Mouse (Mus musculus) cerebellum, postnatal 25 days (tissue): ENCODE results near the gene Wwox.

Source experiments
- DNase-seq, 2 experiments: peaks; one replicate each; pipeline ENCODE4 v3.0.0; 2021; ENCODE audit warnings: mixed read lengths in 2 of 2

Wwox gene

GRCm38 (mm10) chr8:114604315-114604714 lies 164.9 kb downstream of the Wwox start:
- peak in 1 of 2 experiments; percentile 42 for DNase-seq

GRCm38 (mm10) chr8:114605651-114606050 lies 166.2 kb downstream of the Wwox start:
- no peak for DNase-seq

DNA sequence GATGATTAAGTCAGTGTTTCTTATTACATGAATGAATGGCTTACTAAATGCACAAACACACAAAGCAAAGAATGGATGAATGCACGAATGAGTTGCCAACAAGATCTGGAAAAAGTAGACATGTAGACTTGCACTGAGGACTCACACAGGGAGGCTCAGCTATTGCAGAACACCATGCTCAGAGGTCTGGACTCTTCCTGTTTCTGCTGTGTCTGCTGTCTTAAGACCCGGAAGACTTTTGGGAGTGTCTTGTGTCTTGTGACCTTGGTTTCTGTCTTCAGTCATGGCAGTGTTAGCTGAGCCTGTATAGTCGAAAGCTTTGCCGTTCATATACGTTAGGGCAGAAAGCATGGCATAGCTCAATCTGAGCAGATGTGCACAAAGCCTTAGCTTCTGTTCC lies 169.9 kb downstream of the Wwox start:
- DNase-seq: no peak

- DNase-seq: no peak
These were observed 171.6 kb downstream of the Wwox start for GRCm38 (mm10) chr8:114611075-114611474.

DNA sequence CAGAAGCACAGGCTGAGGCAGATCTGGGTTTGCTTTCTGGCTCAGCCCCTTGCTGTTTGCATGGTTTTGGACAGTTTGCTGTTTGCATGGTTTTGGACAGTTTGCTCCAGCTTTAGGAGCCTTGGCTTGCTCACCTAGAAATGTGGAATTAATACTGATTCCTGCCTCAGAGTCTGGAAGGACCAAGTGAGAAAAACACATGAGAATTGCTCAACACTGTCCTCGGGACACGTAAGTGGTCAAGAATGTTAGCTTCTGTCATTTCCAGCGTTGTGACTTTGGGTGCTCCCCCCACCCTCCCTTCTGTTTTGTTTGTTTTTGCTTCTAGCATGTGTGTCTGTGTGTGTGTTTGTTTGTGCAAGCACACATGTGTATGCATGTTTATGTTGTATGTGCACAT lies 172.6 kb downstream of the Wwox start:
- no peak for DNase-seq

- no peak for DNase-seq
These were observed 176.0 kb downstream of the Wwox start for GRCm38 (mm10) chr8:114615413-114615812.

DNA sequence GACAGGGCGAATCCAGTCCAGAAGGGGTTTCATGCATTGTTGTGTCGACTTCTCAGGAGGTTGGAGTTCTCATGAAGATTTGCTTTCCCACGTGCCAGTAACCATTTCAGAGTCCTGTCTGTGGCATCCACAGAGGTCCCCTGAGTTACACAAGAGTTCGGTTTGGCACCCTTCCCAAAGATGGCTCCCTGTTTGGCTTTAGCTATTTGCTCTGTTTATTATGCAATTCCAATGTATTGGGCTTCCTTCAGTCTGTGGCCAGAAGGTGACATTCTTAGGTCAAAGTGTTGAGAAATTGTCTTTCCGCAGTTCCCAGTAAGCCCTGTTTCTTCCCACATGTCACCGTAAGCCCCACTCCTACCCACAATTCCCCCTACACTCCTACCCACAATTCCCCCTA lies 176.5 kb downstream of the Wwox start:
- DNase-seq: no peak

DNA sequence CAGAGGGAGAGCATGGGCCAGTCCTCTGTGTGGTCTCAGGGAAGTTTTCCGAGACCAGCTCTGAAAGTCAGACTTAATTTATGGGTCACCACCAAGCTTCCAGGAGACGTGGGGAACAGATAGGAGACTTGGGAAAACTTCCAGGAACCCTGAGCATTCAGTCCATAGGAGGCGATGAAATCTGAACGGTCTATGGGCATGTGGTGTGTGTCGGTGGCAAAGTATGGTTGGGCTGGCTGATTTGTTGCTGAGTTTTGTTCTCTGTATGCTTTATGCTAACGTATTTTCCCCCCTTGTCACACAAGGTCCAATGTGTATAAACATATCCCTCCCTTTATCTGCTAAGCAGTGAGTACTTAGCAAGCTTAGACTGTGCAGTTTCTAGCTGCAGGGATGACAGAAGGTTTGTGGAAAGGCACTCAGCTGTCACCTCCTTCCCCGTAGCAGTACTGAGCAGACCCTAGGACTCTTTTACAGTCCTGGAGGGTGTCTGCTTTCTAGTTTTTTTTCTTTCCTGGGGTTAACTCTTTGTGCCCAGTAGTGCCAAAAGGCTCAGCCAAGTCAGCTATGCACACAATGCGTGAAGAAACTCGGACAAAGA lies 179.6 kb downstream of the Wwox start:
- DNase-seq: no peak

GRCm38 (mm10) chr8:114625402-114625801 lies 185.9 kb downstream of the Wwox start:
- DNase-seq: no peak

GRCm38 (mm10) chr8:114626897-114627296 lies 187.4 kb downstream of the Wwox start:
- DNase-seq: no peak

- no peak for DNase-seq
These were observed 190.3 kb downstream of the Wwox start for GRCm38 (mm10) chr8:114629719-114630118.

DNA sequence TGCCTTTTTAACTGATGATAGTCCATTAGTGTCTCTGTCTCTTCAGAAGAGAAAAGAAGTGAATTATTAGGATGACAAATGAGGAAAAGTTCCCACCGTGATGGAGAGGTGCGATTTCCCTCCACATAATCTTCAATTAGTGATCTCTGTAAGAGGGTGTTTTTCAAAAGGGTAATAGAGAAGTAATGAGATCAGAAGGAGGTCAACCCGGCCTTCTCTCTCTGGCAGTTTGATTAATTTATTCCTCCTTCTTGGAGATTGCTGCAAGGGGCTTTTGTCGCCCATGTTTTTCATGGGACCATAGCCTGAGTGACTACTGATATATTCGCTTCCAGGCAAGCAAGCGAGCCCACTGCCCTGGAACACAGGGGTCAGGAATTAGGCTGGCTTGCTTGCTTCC lies 191.6 kb downstream of the Wwox start:
- no peak for DNase-seq

GRCm38 (mm10) chr8:114634151-114634550 lies 194.7 kb downstream of the Wwox start:
- no peak for DNase-seq

- DNase-seq: no peak
These were observed 195.4 kb downstream of the Wwox start for GRCm38 (mm10) chr8:114634669-114635410.

GRCm38 (mm10) chr8:114636376-114636775 lies 196.9 kb downstream of the Wwox start:
- no peak for DNase-seq

GRCm38 (mm10) chr8:114641809-114642208 lies 202.4 kb downstream of the Wwox start:
- DNase-seq: no peak

- DNase-seq: peak; percentile 44 to 48
These were observed 211.3 kb downstream of the Wwox start for GRCm38 (mm10) chr8:114650789-114651188.

GRCm38 (mm10) chr8:114657789-114658188 lies 218.3 kb downstream of the Wwox start:
- DNase-seq: peak; percentile 71 to 72

GRCm38 (mm10) chr8:114658475-114658874 lies 219.0 kb downstream of the Wwox start:
- no peak for DNase-seq

GRCm38 (mm10) chr8:114663053-114663452 lies 223.6 kb downstream of the Wwox start:
- DNase-seq: no peak

DNA sequence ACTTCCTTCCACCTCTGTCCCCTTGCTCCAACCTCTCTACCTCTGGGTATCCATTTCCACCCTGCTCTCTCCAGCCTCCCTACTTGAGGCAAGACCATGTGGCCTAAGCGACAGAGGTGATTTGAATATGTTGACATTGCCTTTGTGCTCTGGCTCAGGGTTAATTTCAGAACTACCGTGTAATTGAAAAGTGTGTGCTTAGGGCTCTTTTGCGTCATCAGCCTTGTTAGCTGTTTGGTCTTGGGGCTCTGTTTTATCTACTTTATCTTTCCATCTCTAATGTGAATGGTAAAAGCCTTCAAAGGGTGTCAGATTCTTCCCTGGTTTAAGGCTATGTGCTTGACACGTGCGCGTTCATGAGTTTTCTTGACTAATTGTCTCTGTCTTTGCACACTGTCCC lies 226.1 kb downstream of the Wwox start:
- no peak for DNase-seq

- DNase-seq: no peak
These were observed 231.3 kb downstream of the Wwox start for GRCm38 (mm10) chr8:114670801-114671200.

GRCm38 (mm10) chr8:114671237-114671674 lies 231.8 kb downstream of the Wwox start:
- DNase-seq: no peak

- no peak for DNase-seq
These were observed 234.0 kb downstream of the Wwox start for GRCm38 (mm10) chr8:114673416-114673815.

DNA sequence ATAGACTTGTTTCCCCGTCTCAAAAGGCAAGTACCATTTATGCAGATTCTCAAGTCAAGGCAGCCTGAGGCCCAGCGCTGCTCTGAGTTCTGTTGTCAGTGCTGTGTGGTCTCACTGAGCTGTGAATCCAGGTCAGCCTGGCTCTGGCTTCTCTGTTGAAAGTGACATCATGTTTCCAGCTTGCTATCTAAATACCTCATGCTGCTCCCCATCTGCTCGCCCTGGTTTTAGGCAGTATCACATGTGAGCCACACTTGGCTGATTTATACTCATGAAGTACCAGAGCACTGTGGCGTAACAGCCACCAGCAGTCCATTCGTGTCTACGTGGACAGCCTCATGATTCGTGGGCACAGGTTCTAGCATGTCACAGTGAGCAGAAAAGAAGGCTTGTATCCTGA lies 235.7 kb downstream of the Wwox start:
- DNase-seq: peak; percentile 87 to 88
